Mouse (Mus musculus) lung, postnatal 0 days (tissue): ENCODE data around the gene Gm42742.

Experiments
- CTCF ChIP-seq: IDR thresholded peaks from 2 replicates; pipeline ENCODE4 v1.5.1; 2016; ENCODE audit warnings: antibody characterized with exemption, mild to moderate bottlenecking
- EP300 ChIP-seq: IDR thresholded peaks from 2 replicates; pipeline ENCODE4 v1.6.1; 2016; ENCODE audit warnings: antibody characterized with exemption, mild to moderate bottlenecking, control low read depth

DNA sequence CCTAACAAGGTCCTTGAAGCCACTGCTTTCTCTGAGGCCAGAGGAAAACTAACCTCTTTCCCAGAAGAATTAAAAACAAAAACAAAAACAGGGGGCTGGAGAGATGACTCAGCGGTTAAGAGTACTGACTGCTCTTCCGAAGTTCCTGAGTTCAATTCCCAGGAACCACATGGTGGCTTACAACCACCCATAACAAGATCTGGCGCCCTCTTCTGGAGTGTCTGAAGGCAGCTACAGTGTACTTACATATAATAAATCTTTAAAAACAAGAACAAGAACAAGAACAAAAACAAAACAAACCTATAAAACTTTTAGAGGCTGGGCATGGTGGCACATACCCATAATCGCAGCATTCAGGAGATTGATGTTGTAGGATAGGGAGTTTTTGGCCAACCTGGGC, 24.4 kb downstream of the Gm42742 start:
- TF ChIP-seq EP300 (no peak), CTCF (peak; percentile 39)
